Mouse (Mus musculus) large intestine, adult 2 months (tissue): Measurements from ENCODE around the gene Dhrs11. TPM values are rescaled to one million over a fixed set of nuclear protein-coding genes. Genes with fewer than 3 reads are reported as not detected.

ENCODE experiments used
- polyA plus RNA-seq: library from polyadenylated mRNA; depleted of rRNA; stranded (reverse); fragments of >200 nt; gene quantifications from 2 replicates; pipeline ENCODE4 v1.2.3, GENCODE M21; 2012; rRNA removed

Gene Dhrs11
- polyA plus RNA-seq, 1 experiment: 401 TPM

Other genes with a start within 250 kb of the Dhrs11 start
- 16.2 and 22.0 TPM in 2 replicates for gene Mrm1, start 9.5 kb downstream of the Dhrs11 start, polyA plus RNA-seq
- 34.0 and 65.6 TPM in 2 replicates for gene Ggnbp2, start 41.8 kb upstream of the Dhrs11 start, polyA plus RNA-seq
- 19.2 and 22.6 TPM in 2 replicates for gene Myo19, start 51.2 kb upstream of the Dhrs11 start, polyA plus RNA-seq
- 2.5 and 2.8 TPM in 2 replicates for gene Pigw, start 51.3 kb upstream of the Dhrs11 start, polyA plus RNA-seq
- 14.2 and 14.5 TPM in 2 replicates for gene Znhit3, start 87.4 kb upstream of the Dhrs11 start, polyA plus RNA-seq
- 155 and 175 TPM in 2 replicates for gene Car4, start 128.8 kb upstream of the Dhrs11 start, polyA plus RNA-seq